Mouse (Mus musculus) Patski (cell line): Measurements from ENCODE around the gene P2rx3. TPM values are rescaled to one million over a fixed set of nuclear protein-coding genes. Genes with fewer than 3 reads are reported as not detected.

ENCODE experiments used
- ATAC-seq: fragments of 100-300 bp; one replicate; pipeline ENCODE4 v1.8.0; 2021
- CTCF ChIA-PET: fragments of 350-600 bp; sonication (Branson Sonifier 250); formaldehyde crosslinking; loops from one replicate; lab custom pipeline; 2022; ENCODE audit warnings: inconsistent platforms; lab: Charles Lee
- POLR2A ChIA-PET: fragments of 350-600 bp; sonication (Branson Sonifier 250); formaldehyde crosslinking; loops from one replicate; lab custom pipeline; 2022; ENCODE audit warnings: antibody characterized with exemption, inconsistent platforms; lab: Charles Lee
- DNase-seq: peaks from one replicate; pipeline ENCODE4 v3.0.0-alpha.2; 2011; ENCODE audit warnings: low read depth, low spot score
- H3K27me3 ChIP-seq: fragments of 371-371 bp; one replicate; pipeline ENCODE4 v1.5.1; 2021
- CTCF ChIP-seq: fragments of 100-300 bp; IDR thresholded peaks from one replicate; pipeline ENCODE4 v1.5.1; 2021
- in situ Hi-C: fragments of 300-500 bp; cut with MboI; formaldehyde crosslinking; loops from 3 replicates; pipeline ENCODE4 v1.11.1; 2018; ENCODE audit warnings: low pct_unique_long_range_greater_than_20kb, mixed read lengths
- polyA plus RNA-seq: library from polyadenylated mRNA; unstranded; gene quantifications from one replicate; pipeline ENCODE4 v1.2.3, GENCODE M21; 2021

The P2rx3 gene
- polyA plus RNA-seq, 1 experiment from 2014 or later, result 0.27 TPM

- DNase-seq (no peak), ATAC-seq (peak; percentile 93)
- TF ChIP-seq CTCF, result no peak
- H3K27me3 ChIP-seq, result no peaks in the 10 kb centered on the region
- in situ Hi-C loops, result loop anchor here (10.0 kb wide), 1 partner anchor 326 kb away; the partner anchor contains the start of gene Ypel4
- ChIA-PET CTCF (interaction anchor here (1.0 to 2.6 kb wide), 4 partner anchors 11 to 45 kb away, joined by 3 to 14 read pairs (median 6); no protein-coding TSS in a partner anchor), POLR2A (interaction anchor here (0.5 to 3.0 kb wide), 6 partner anchors 10 to 36 kb away, joined by 3 to 12 read pairs (median 4); partner anchors contain the start of gene Tnks1bp1)
Measured at GRCm38 (mm10) chr2:85060591-85061060, 23.4 kb upstream of the P2rx3 start.

GRCm38 (mm10) chr2:85059677-85060076, 22.4 kb upstream of the P2rx3 start:
- ChIA-PET CTCF (interaction anchor here (0.7 to 2.6 kb wide), 5 partner anchors 10 to 574 kb away, joined by 3 to 14 read pairs (median 4); no protein-coding TSS in a partner anchor), POLR2A (interaction anchor here (0.7 to 1.7 kb wide), 3 partner anchors 9 to 37 kb away, joined by 3 to 5 read pairs (median 5); no protein-coding TSS in a partner anchor)
- ATAC-seq, result no peak
- H3K27me3 ChIP-seq, result no peaks in the 10 kb centered on the region
- in situ Hi-C loops, result loop anchor here (10.0 kb wide), 1 partner anchor 325 kb away; the partner anchor contains the start of gene Ypel4
- no peak for TF ChIP-seq CTCF
- no peak for DNase-seq

GRCm38 (mm10) chr2:85056711-85057110, 19.4 kb upstream of the P2rx3 start:
- ATAC-seq (no peak), DNase-seq (no peak)
- in situ Hi-C loops, result no loop called here
- H3K27me3 ChIP-seq, result no peaks in the 10 kb centered on the region
- CTCF ChIA-PET, result no interaction called here
- TF ChIP-seq CTCF, result no peak
- POLR2A ChIA-PET, result no interaction called here

- POLR2A ChIA-PET, result no interaction called here
- no peaks in the 10 kb centered on the region for H3K27me3 ChIP-seq
- CTCF ChIA-PET, result no interaction called here
- DNase-seq, result no peak
- in situ Hi-C loops, result no loop called here
- no peak for TF ChIP-seq CTCF
- ATAC-seq, result no peak
Measured at GRCm38 (mm10) chr2:85053192-85053816, 16.0 kb upstream of the P2rx3 start.

- in situ Hi-C loops, result no loop called here
- no peak for DNase-seq
- no peaks in the 10 kb centered on the region for H3K27me3 ChIP-seq
- CTCF ChIA-PET, result interaction anchor here (1.3 to 3.8 kb wide), 3 partner anchors 9 to 72 kb away, joined by 3 to 14 read pairs (median 3); no protein-coding TSS in a partner anchor
- TF ChIP-seq CTCF, result no peak
- POLR2A ChIA-PET, result interaction anchor here (0.9 to 2.0 kb wide), 4 partner anchors 9 to 15 kb away, joined by 3 to 7 read pairs (median 6); partner anchors contain the start of gene Ssrp1
- no peak for ATAC-seq
Measured at GRCm38 (mm10) chr2:85050746-85051145, 13.5 kb upstream of the P2rx3 start.

GRCm38 (mm10) chr2:85050001-85050634, 12.9 kb upstream of the P2rx3 start:
- H3K27me3 ChIP-seq, result no peaks in the 10 kb centered on the region
- in situ Hi-C loops, result no loop called here
- no peak for TF ChIP-seq CTCF
- ChIA-PET POLR2A (interaction anchor here (0.5 to 2.0 kb wide), 5 partner anchors 10 to 599 kb away, joined by 3 to 7 read pairs (median 5); partner anchors contain the start of gene Ssrp1), CTCF (interaction anchor here (1.3 to 3.8 kb wide), 3 partner anchors 8 to 73 kb away, joined by 3 to 14 read pairs (median 3); no protein-coding TSS in a partner anchor)
- ATAC-seq (peak; percentile 13), DNase-seq (no peak)

- no peak for TF ChIP-seq CTCF
- POLR2A ChIA-PET, result interaction anchor here (0.5 to 2.8 kb wide), 2 partner anchors 12 to 598 kb away, joined by 3 to 12 read pairs; no protein-coding TSS in a partner anchor
- in situ Hi-C loops, result loop anchor here (25.0 kb wide), 1 partner anchor 587 kb away; no protein-coding TSS in a partner anchor
- CTCF ChIA-PET, result interaction anchor here (3.8 kb wide), 1 partner anchor 11 kb away, joined by 14 read pairs; no protein-coding TSS in a partner anchor
- DNase-seq (no peak), ATAC-seq (no peak)
- no peaks in the 10 kb centered on the region for H3K27me3 ChIP-seq
Measured at GRCm38 (mm10) chr2:85049277-85049676, 12.0 kb upstream of the P2rx3 start.

GRCm38 (mm10) chr2:85048168-85048751, 11.0 kb upstream of the P2rx3 start:
- ATAC-seq, result peak; percentile 49
- ChIA-PET CTCF (interaction anchor here (1.2 to 3.8 kb wide), 2 partner anchors 9 to 12 kb away, joined by 5 to 14 read pairs; no protein-coding TSS in a partner anchor), POLR2A (interaction anchor here (0.7 to 2.8 kb wide), 2 partner anchors 13 to 59 kb away, joined by 3 to 12 read pairs; no protein-coding TSS in a partner anchor)
- H3K27me3 ChIP-seq, result no peaks in the 10 kb centered on the region
- DNase-seq, result no peak
- no peak for TF ChIP-seq CTCF
- in situ Hi-C loops, result loop anchor here (25.0 kb wide), 1 partner anchor 586 kb away; no protein-coding TSS in a partner anchor

- in situ Hi-C loops, result loop anchor here (25.0 kb wide), 1 partner anchor 585 kb away; no protein-coding TSS in a partner anchor
- no peaks in the 10 kb centered on the region for H3K27me3 ChIP-seq
- DNase-seq, result peak; percentile 86
- TF ChIP-seq CTCF, result no peak
- ChIA-PET CTCF (interaction anchor here (1.2 to 3.8 kb wide), 2 partner anchors 8 to 13 kb away, joined by 5 to 14 read pairs; no protein-coding TSS in a partner anchor), POLR2A (interaction anchor here (1.4 to 2.8 kb wide), 2 partner anchors 11 to 14 kb away, joined by 5 to 12 read pairs; partner anchors contain the start of genes P2rx3 and Ssrp1)
- peak; percentile 88 for ATAC-seq
Measured at GRCm38 (mm10) chr2:85047596-85048167, 10.4 kb upstream of the P2rx3 start, which contains the start of gene Tnks1bp1. Gene Tnks1bp1 (plus strand): TSS chr2:85048022.
